Mouse (Mus musculus) forebrain, embryonic 14.5 days (tissue): ENCODE measurements around the gene Ankrd40. TPM values are rescaled to one million over a fixed set of nuclear protein-coding genes. Genes with fewer than 3 reads are reported as not detected.

ENCODE experiments used
- ATAC-seq: fragments of 200-750 bp; cut with Nextera tagmentation; 2 replicates; pipeline ENCODE4 v1.8.0; 2017; ENCODE audit warnings: mild to moderate bottlenecking, moderate library complexity
- DNase-seq: peaks from one replicate; pipeline ENCODE4 v3.0.0-alpha.2; 2015; ENCODE audit warnings: low spot score
- H3K27ac ChIP-seq: fragments of 300-500 bp; sonication (generic); 2 replicates; pipeline ENCODE4 v1.5.1; 2014; ENCODE audit warnings: low read depth, mild to moderate bottlenecking, control low read depth, low read length, moderate library complexity
- H3K27me3 ChIP-seq: fragments of 300-500 bp; sonication (generic); replicated peaks from 2 replicates; pipeline ENCODE4 v1.6.1; 2014; ENCODE audit warnings: low read length, control low read depth, mixed read lengths; ENCODE audit not compliant: control insufficient read depth, insufficient read depth
- H3K36me3 ChIP-seq: fragments of 300-500 bp; sonication (generic); 2 replicates; pipeline ENCODE4 v1.6.1; 2014; ENCODE audit warnings: low read length, control low read depth; ENCODE audit not compliant: control insufficient read depth, insufficient read depth
- H3K4me1 ChIP-seq: fragments of 300-500 bp; sonication (generic); 2 replicates; pipeline ENCODE4 v1.6.1; 2014; ENCODE audit warnings: antibody characterized with exemption, low read length, control low read depth; ENCODE audit not compliant: control insufficient read depth, insufficient read depth
- H3K4me2 ChIP-seq: fragments of 300-500 bp; sonication (generic); 2 replicates; pipeline ENCODE4 v1.6.1; 2014; ENCODE audit warnings: mild to moderate bottlenecking, control low read depth, low read length
- H3K4me3 ChIP-seq: fragments of 300-500 bp; sonication (generic); 2 replicates; pipeline ENCODE4 v1.5.1; 2014; ENCODE audit warnings: low read depth, low read length, control low read depth
- H3K9ac ChIP-seq: fragments of 300-500 bp; sonication (generic); 2 replicates; pipeline ENCODE4 v1.6.1; 2014; ENCODE audit warnings: mild to moderate bottlenecking, low read length, control low read depth, moderate library complexity
- H3K9me3 ChIP-seq: fragments of 300-500 bp; sonication (generic); replicated peaks from 2 replicates; pipeline ENCODE4 v1.6.1; 2016; ENCODE audit warnings: low read length, control low read depth, mixed read lengths; ENCODE audit not compliant: control insufficient read depth
- WGBS: fragments of 180-500 bp; shearing (Covaris S2); extraction: QIAGEN DNeasy Blood & Tissue Kit; methylation state at CpG from one replicate; pipeline ENCODE4 v1.1.7; 2014; 5-methylcytosine and 5-hydroxymethylcytosine counted together
- polyA plus RNA-seq: library from polyadenylated mRNA; unstranded; fragments of >200 nt; fragmentation: Nextera tagmentation; extraction: Ambion mirVana; gene quantifications from 2 replicates; pipeline ENCODE4 v1.2.1, GENCODE M21; 2014

Gene Ankrd40
- polyA plus RNA-seq, 1 experiment from 2014 or later, result 10.3 TPM

DNA sequence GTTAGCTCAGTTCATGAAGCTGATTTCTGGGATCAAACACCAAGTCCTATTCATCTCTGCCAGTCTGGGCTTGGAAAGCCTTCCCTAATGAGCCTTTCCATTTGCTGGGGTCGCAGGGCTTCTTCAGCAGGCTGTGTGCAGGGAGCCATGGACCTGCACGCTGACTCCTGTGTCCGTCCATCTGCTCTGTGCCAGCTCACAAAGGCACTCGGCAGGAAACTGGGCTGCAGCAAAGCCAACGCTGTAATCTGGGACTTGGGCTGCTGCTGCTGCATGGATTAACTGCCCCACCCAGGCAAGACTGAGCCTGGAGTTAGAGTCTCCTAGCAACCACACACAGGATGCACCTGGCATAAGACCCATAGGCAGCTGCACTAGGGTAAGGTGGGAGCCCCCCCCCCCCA is 16.2 kb downstream of the Ankrd40 start:
- ATAC-seq (peak; percentile 42; the same call in 1 of the 2 replicates), DNase-seq (peak; percentile 48)
- WGBS, result 8% methylated on average over 5 of the region's 5 CpGs
- Histone ChIP-seq H3K4me3 (no peak overlapping the region), H3K36me3 (peaks cover 11% of the 10 kb centered on the region), H3K27ac (peak overlapping the region; percentile 41), H3K4me1 (peaks cover 9% of the 10 kb centered on the region; the same call in 1 of the 2 replicates), H3K27me3 (no peaks in the 10 kb centered on the region), H3K4me2 (no peak overlapping the region), H3K9ac (peak overlapping the region; percentile 35; the same call in 1 of the 2 replicates), H3K9me3 (no peaks in the 10 kb centered on the region)

DNA sequence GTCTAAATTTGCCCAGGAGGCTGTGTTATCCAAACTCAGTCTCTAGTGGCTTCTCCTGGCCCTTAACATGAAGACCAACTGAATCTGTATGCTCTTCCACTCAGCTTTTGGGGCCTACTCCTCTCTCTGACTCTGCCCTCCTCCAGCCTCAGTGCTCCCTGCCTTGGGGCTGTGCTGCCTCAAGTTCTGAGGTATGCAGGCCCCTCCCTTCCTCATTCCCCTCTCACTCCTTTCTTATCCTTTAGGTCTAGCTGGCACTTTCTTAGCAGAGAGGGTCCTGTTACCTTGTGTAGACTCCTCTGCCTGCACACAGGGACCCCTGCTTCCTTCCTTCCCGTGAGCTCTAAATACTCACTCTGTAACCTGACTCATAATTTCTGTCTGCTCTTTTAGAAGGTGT is 16.7 kb downstream of the Ankrd40 start:
- Histone ChIP-seq H3K27ac (peak overlapping the region; percentile 41; the same call in 1 of the 2 replicates), H3K9ac (no peak overlapping the region)
- DNase-seq, result no peak

DNA sequence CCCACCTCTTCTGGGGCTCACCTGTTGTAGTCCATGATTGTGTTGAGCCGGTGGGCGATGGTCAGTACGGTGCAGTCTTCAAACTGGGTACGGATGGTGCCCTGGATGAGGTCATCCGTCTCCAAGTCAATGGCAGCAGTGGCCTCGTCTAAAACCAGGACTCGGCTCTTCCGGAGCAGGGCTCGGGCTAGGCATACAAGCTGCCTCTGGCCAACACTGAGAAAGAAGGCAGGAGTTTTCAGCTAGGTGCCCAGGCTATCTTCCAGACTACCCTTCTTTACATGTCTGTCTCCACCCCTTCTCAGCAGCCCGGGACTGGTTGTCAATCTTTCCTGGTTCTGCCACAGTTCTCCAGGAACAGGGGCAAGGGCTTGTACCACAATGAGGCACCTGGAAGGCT is 18.1 kb downstream of the Ankrd40 start:
- Histone ChIP-seq H3K27me3 (no peaks in the 10 kb centered on the region), H3K9me3 (no peaks in the 10 kb centered on the region), H3K9ac (no peak overlapping the region), H3K36me3 (0 out of 2 replicates have a peak, but pooled peaks cover 2% of the 10 kb centered on the region), H3K4me2 (no peak overlapping the region), H3K4me3 (no peak overlapping the region), H3K4me1 (peaks cover 9% of the 10 kb centered on the region; the same call in 1 of the 2 replicates), H3K27ac (no peak overlapping the region)
- DNase-seq (no peak), ATAC-seq (no peak)
- 87% methylated on average over 10 of the region's 10 CpGs for WGBS

More for the DNA sequence above, 16.7 kb downstream of the Ankrd40 start:
- H3K4me3 ChIP-seq, result no peak overlapping the region
- no peak overlapping the region for H3K4me2 ChIP-seq
- H3K36me3 ChIP-seq, result peaks cover 6% of the 10 kb centered on the region
- H3K4me1 ChIP-seq, result peaks cover 9% of the 10 kb centered on the region; the same call in 1 of the 2 replicates
- WGBS, result 56% methylated on average over 1 of the region's 1 CpGs
- no peak for ATAC-seq
- no peaks in the 10 kb centered on the region for H3K9me3 ChIP-seq
- H3K27me3 ChIP-seq, result no peaks in the 10 kb centered on the region

DNA sequence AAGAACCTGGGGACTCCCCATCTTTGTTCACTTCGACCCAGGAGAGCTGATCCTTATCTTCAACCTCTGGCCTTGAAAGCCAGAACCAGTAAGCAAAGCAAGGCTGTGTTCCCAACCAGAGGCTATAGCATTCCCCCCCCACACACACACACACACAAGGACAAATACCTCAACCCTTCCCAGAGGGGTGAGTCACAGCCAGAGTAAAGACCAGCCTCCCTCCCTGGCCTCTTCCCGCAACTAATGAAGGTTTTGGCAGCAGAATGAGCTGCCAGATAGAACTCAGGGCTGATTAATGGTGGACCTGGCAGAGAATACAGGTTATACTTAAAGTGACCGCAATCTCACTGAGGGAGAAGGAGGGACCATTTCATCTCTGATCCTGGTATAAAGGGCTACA is 18.8 kb downstream of the Ankrd40 start:
- 66% methylated on average over 3 of the region's 3 CpGs for WGBS
- H3K4me2 ChIP-seq, result no peak overlapping the region
- no peaks in the 10 kb centered on the region for H3K36me3 ChIP-seq
- ATAC-seq (no peak), DNase-seq (no peak)
- H3K9me3 ChIP-seq, result no peaks in the 10 kb centered on the region
- no peak overlapping the region for H3K9ac ChIP-seq
- no peak overlapping the region for H3K4me3 ChIP-seq
- H3K4me1 ChIP-seq, result peaks cover 9% of the 10 kb centered on the region; the same call in 1 of the 2 replicates
- no peaks in the 10 kb centered on the region for H3K27me3 ChIP-seq
- no peak overlapping the region for H3K27ac ChIP-seq

DNA sequence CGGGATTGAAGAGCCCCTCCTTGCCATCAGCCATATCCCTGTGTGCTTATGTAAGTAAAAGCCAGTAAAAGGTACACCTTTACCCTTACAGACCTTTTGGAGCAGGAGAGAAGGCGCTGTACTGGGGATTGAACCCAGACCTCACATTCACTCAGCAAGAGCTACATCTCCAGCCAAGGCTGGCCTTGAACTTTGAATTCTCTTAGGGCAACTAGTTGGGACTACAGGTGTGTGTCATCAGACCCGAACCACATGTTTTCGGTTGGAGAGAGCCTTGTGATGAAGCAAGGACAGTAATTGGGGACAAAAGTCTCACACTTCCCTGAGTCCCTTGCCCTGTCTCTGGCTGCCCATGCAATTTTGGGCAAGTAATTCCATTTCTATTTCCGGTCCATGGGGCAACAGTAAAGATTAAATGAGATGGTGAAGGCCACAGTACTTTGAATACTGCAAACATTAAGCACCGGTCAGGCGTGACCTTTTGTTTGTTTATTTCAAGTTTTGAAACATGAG is 19.3 kb downstream of the Ankrd40 start:
- 88% methylated on average over 7 of the region's 7 CpGs for WGBS
- H3K9ac ChIP-seq, result no peak overlapping the region
- no peak overlapping the region for H3K4me2 ChIP-seq
- H3K4me3 ChIP-seq, result no peak overlapping the region
- H3K27ac ChIP-seq, result no peak overlapping the region
- H3K9me3 ChIP-seq, result no peaks in the 10 kb centered on the region
- ATAC-seq (no peak), DNase-seq (no peak)
- H3K4me1 ChIP-seq, result peaks cover 4% of the 10 kb centered on the region; the same call in 1 of the 2 replicates
- no peaks in the 10 kb centered on the region for H3K36me3 ChIP-seq
- H3K27me3 ChIP-seq, result no peaks in the 10 kb centered on the region

DNA sequence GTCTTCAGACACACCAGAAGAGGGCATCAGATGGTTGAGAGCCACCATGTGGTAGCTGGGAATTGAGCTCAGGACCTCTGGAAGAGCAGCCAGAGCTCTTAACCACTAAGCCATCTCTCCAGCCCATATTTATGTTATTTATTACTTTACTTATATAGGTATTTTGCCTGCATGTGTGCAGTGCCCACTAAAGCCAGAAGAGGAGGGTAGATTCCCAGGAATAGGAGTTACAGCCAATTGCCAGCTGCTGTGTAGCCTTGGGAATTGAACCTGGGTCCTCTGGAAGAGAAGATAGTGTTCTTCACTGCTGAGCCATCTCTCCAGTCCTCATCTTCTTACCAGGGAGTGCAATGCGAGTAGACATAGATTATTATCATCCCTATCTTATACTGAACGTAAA is 22.0 kb downstream of the Ankrd40 start:
- Histone ChIP-seq H3K9me3 (no peaks in the 10 kb centered on the region), H3K27ac (no peak overlapping the region), H3K4me1 (no peaks in the 10 kb centered on the region), H3K4me2 (no peak overlapping the region), H3K9ac (no peak overlapping the region), H3K4me3 (no peak overlapping the region), H3K27me3 (no peaks in the 10 kb centered on the region), H3K36me3 (no peaks in the 10 kb centered on the region)
- ATAC-seq (no peak), DNase-seq (no peak)
- WGBS, result 86% methylated on average over 2 of the region's 2 CpGs

DNA sequence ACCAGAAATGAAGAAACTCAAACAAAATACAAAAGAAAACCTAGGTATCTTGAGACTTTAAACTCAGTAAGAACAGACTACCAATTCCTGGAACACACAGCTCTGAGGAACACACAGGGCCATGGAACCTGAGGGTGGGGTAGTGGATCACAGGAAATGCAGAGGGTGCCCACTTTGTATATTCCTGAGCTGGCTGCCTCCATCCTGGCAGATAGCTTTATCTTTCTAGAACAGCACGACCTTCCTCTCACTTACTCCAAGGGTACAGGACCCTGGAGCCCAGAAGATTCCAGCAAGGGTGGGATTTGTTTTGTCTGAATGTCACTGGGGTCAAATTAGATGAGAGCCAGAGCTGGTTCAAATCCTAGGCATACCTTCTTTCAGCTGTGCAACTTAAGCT is 22.5 kb downstream of the Ankrd40 start:
- ATAC-seq (no peak), DNase-seq (no peak)
- WGBS, result 80% methylated on average over 1 of the region's 1 CpGs
- H3K9me3 ChIP-seq, result no peaks in the 10 kb centered on the region
- no peak overlapping the region for H3K4me2 ChIP-seq
- no peaks in the 10 kb centered on the region for H3K27me3 ChIP-seq
- H3K9ac ChIP-seq, result no peak overlapping the region
- no peak overlapping the region for H3K4me3 ChIP-seq
- H3K4me1 ChIP-seq, result no peaks in the 10 kb centered on the region
- H3K27ac ChIP-seq, result no peak overlapping the region
- no peaks in the 10 kb centered on the region for H3K36me3 ChIP-seq

DNA sequence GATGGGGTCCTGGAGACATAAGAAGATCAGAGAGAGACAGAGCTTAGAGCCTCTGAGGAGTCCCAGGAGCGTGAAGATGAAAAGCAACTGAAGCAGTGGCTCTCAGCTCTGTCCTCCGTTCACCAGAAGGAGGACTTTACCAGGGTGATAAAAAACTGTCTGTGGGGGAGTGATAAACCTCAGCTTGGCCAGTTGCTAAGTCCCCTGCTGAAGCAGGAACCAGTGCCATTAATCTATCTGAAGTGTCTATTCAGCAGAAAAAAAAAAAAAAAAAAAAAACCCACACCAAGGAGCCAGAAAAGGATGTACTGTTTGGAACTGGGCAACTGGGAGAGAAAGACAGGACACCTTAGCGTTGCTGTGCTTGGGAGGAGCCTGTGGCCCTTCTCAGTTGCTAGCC is 23.3 kb downstream of the Ankrd40 start:
- no peak for DNase-seq
- no peak for ATAC-seq
- Histone ChIP-seq H3K9me3 (no peaks in the 10 kb centered on the region), H3K36me3 (no peaks in the 10 kb centered on the region), H3K27ac (no peak overlapping the region), H3K27me3 (no peaks in the 10 kb centered on the region), H3K4me2 (no peak overlapping the region), H3K4me1 (no peaks in the 10 kb centered on the region), H3K9ac (no peak overlapping the region), H3K4me3 (no peak overlapping the region)
- 33% methylated on average over 3 of the region's 3 CpGs for WGBS

DNA sequence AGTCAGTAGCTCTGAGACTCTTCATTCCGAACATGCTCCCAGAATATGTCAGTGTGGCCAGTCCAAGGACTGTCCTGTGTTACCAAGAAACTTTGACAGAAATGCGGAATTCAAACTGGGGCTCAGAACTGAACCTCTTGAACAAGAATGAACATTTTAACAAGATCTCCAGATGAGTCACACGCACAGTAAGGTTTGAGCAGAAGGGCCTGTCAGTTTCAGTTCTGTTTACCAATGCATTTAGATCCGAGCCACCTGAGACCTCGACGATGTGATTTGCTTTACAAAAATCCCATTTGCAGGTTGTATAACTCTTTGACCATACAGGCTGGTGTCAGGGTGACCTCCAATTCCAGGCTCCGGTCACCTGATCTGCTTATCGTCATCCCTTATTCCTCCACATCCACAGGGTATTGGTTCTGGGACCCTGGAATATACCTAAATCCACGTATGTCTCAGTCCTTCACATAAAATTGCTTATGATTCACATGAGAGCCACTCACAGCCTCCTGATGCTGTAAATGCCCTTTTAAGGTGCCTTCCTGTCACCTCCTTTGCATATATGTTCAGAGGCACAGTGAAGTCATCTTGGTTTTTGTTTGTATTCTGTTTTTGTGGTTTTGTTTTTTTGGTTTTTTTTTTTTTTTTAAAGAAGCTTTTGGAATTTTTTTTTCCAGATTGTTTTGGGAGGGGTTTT is 27.9 kb downstream of the Ankrd40 start:
- Histone ChIP-seq H3K9me3 (no peaks in the 10 kb centered on the region), H3K36me3 (no peaks in the 10 kb centered on the region), H3K27me3 (no peaks in the 10 kb centered on the region), H3K4me3 (no peak overlapping the region), H3K4me1 (no peaks in the 10 kb centered on the region), H3K9ac (no peak overlapping the region), H3K4me2 (no peak overlapping the region), H3K27ac (no peak overlapping the region)
- DNase-seq, result no peak
- ATAC-seq, result no peak
- 88% methylated on average over 9 of the region's 9 CpGs for WGBS
